Mouse (Mus musculus) liver, adult 2 months (tissue): ENCODE measurements around the gene Isg15.

Experiments
- CTCF ChIP-seq: fragments of 200-500 bp; IDR thresholded peaks from 2 replicates; pipeline ENCODE4 v1.5.1; 2011; ENCODE audit warnings: low read depth, low read length, control low read depth
- POLR2A ChIP-seq: fragments of 200-500 bp; IDR thresholded peaks from 2 replicates; pipeline ENCODE4 v1.6.1; 2011; ENCODE audit warnings: low read length, control low read depth; ENCODE audit not compliant: insufficient read depth; ENCODE audit errors: extremely low read depth

- TF ChIP-seq CTCF (no peak), POLR2A (no peak)
These were observed 36.2 kb upstream of the Isg15 start for GRCm38 (mm10) chr4:156236651-156237447.
